Mouse (Mus musculus) lung, adult 2 months (tissue): Measurements from ENCODE around the gene Rtl1.

Experiments used
- CTCF ChIP-seq: fragments of 200-500 bp; IDR thresholded peaks from 2 replicates; pipeline ENCODE4 v1.5.1; 2011; ENCODE audit warnings: mild to moderate bottlenecking, low read length, control low read depth; ENCODE audit not compliant: insufficient read depth
- POLR2A ChIP-seq: fragments of 200-500 bp; IDR thresholded peaks from 2 replicates; pipeline ENCODE4 v1.6.1; 2011; ENCODE audit warnings: low read depth, mild to moderate bottlenecking, control low read depth, low read length, borderline replicate concordance; ENCODE audit errors: extremely low read depth

DNA sequence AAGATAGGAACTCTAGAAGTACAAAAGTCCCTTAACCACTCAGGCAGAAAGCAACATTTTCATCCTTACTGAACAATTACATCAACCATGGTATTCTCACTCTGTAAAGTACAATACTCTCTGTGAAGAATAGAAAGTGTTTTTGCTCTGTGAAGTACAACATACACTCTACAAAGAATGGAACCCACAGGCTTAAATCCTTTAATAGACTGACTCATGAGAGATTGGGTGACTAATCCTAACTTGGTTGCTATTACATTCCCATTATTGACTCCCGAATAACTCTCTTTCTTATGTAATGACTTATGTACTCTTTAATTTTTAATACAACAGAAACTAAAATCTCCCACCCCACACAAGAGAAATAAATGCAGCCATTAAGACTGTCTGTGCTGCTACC is 28.8 kb upstream of the Rtl1 start:
- no peak for TF ChIP-seq CTCF
- TF ChIP-seq POLR2A = no peak
